Mouse (Mus musculus): Measurements from ENCODE around the gene Imp3. TPM values are rescaled to one million over a fixed set of nuclear protein-coding genes. Genes with fewer than 3 reads are reported as not detected.

Imp3 gene
- total and polyA plus RNA-seq, 3 experiments, result 154 to 160 TPM; not detected in 1

DNA sequence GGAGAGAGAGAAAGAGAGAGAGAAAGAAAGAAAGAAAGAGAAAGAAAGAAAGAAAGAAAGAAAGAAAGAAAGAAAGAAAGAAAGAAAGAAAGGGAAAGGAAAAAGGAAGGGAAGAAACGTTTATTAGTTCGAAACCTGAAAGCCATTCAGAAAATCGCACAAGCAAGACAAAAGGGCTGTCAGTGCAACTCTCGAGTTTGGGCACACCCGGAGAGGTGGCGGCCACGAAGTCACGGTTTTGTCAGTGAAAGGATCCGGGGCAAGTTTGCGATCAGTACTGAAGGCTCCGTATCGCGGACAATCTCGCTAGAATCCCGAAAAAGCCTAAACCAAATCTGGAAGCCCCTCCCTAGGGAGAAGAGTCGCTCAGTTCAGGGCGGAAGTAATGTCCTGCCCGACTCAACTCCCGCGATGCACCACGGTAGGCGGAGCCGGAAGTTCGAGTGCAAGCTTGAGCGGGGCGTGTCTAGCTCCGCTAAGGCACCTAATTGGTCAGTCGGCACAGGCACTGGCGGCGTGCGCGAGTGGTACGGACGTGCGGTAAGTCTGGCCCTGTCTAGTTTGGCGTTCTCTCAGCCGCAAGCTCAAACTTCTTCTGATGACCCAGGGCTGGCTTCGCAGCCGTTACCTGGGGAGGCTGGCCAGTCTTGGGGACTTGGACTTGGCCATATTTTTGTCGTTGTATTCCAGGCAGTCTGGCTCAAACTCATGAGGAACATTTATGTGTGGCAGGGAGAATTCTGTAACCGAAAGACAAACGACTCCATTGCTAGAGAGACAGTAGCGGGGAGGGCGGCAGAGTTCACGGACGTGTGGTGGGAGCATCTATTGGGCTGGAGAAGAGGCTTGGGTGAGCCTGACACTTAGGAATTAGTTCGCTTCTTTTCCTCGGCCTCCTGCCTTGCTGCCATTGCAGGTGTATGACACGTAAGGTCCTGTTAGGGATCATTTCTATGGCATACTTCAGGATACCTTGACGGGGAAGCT, 13.4 kb downstream of the Imp3 start, which contains the start of gene Snupn:
Snupn (plus strand) TSS at position 465 of the 987 bp plus-strand sequence.
- H3K36me3 ChIP-seq (ENCODE audit: control insufficient read depth in 1 of 2, insufficient read depth in 2 of 2, low read length in 2 of 2), result peaks cover 0 to 11% of the 10 kb centered on the region in 2 experiments; a peak in 2 of 4 replicates
- DNase-seq (ENCODE audit: low read depth, low spot score), result peak; percentile 100
- no peaks in the 10 kb centered on the region; the same call in 1 of the 2 replicates for H3K79me2 ChIP-seq (ENCODE audit: control insufficient read depth, insufficient read depth, low read length, poor library complexity)
- H3K4me1 ChIP-seq (ENCODE audit: control insufficient read depth in 1 of 2, insufficient read depth in 2 of 2, low read length in 2 of 2), result peaks cover 2 to 11% of the 10 kb centered on the region in 2 experiments; a peak in 3 of 4 replicates
- peak within 1 kb of the TSS; percentile 85 to 99 for H3K4me3 ChIP-seq (ENCODE audit: control insufficient read depth in 1 of 2, insufficient read depth in 1 of 2, low read depth in 2 of 2, low read length in 2 of 2)
- H3K27me3 ChIP-seq (ENCODE audit: control insufficient read depth in 1 of 2, insufficient read depth in 2 of 2, low read length in 2 of 2), result no peaks in the 10 kb centered on the region
- H3K27ac ChIP-seq (ENCODE audit: control insufficient read depth, low read depth, low read length), result peak within 1 kb of the TSS; percentile 87
- H3K9me3 ChIP-seq (replicated peaks; ENCODE audit: insufficient read depth, low read length), result no peaks in the 10 kb centered on the region
- H3K9ac ChIP-seq (ENCODE audit: control insufficient read depth, low read depth, low read length, poor library complexity, severe bottlenecking), result peak within 1 kb of the TSS; percentile 92
- no peak for TF ChIP-seq CTCF (IDR thresholded peaks at IDR 0.05 in 2 of 3, conservative IDR thresholded peaks at IDR 0.05 in 1 of 3; ENCODE audit: control insufficient read depth in 1 of 3, insufficient read depth in 1 of 3, low read depth in 2 of 3, low read length in 3 of 3, poor library complexity in 1 of 3, severe bottlenecking in 1 of 3)
- peak; percentile 92 for TF ChIP-seq TBP (IDR thresholded peaks at IDR 0.05; ENCODE audit: low read depth, low read length)
- TF ChIP-seq ETS1 (IDR thresholded peaks at IDR 0.05; ENCODE audit: low read depth, low read length), result no peak; the same call in 1 of the 2 replicates
- no peak; the same call in none of the 2 replicates for TF ChIP-seq MAZ (IDR thresholded peaks at IDR 0.05; ENCODE audit: low read depth, low read length)
- TF ChIP-seq MXI1 (IDR thresholded peaks at IDR 0.05; ENCODE audit: low read depth, low read length), result peak; percentile 95
- TF ChIP-seq TAL1 (IDR thresholded peaks at IDR 0.05; ENCODE audit: low read length), result no peak
- TF ChIP-seq MAFK (IDR thresholded peaks at IDR 0.05; ENCODE audit: borderline replicate concordance, low read depth, low read length), result no peak
- TF ChIP-seq GATA1 (IDR thresholded peaks at IDR 0.05; ENCODE audit: low read depth, low read length), result no peak
- TF ChIP-seq POLR2AphosphoS2 (IDR thresholded peaks at IDR 0.05; ENCODE audit: low read length), result peak; percentile 97
- TF ChIP-seq MYB (IDR thresholded peaks at IDR 0.05; ENCODE audit: low read depth, low read length), result no peak
- no peak for TF ChIP-seq ZKSCAN1 (IDR thresholded peaks at IDR 0.05; ENCODE audit: low read depth, low read length)
- TF ChIP-seq CHD1 (IDR thresholded peaks at IDR 0.05; ENCODE audit: low read depth, low read length), result no peak
- peak; percentile 98 for TF ChIP-seq HCFC1 (IDR thresholded peaks at IDR 0.05; ENCODE audit: low read depth, low read length)
- peak; percentile 98 for TF ChIP-seq ELF1 (IDR thresholded peaks at IDR 0.05; ENCODE audit: low read depth, low read length)
- TF ChIP-seq BHLHE40 (IDR thresholded peaks at IDR 0.05; ENCODE audit: borderline replicate concordance, low read depth, low read length), result no peak
- no peak for TF ChIP-seq JUND (IDR thresholded peaks at IDR 0.05; ENCODE audit: low read depth, low read length)
- peak; percentile 50 for TF ChIP-seq USF1 (IDR thresholded peaks at IDR 0.05; ENCODE audit: low read depth, low read length)
- peak; percentile 95 for TF ChIP-seq SIN3A (IDR thresholded peaks at IDR 0.05; ENCODE audit: low read length)
- TF ChIP-seq E2F4 (IDR thresholded peaks at IDR 0.05; ENCODE audit: borderline replicate concordance, low read depth, low read length), result no peak
- peak; percentile 31; the same call in 1 of the 2 replicates for TF ChIP-seq ZNF384 (IDR thresholded peaks at IDR 0.05; ENCODE audit: low read depth, low read length)
- TF ChIP-seq EP300 (IDR thresholded peaks at IDR 0.05; ENCODE audit: low read depth in 1 of 2, low read length in 2 of 2), result peak in 1 of 2 experiments; percentile 36; a peak in 1 of 4 replicates
- no peak for TF ChIP-seq RCOR1 (IDR thresholded peaks at IDR 0.05; ENCODE audit: low read depth, low read length)
- no peak for TF ChIP-seq RAD21 (IDR thresholded peaks at IDR 0.05; ENCODE audit: low read depth, low read length)
- TF ChIP-seq CHD2 (IDR thresholded peaks at IDR 0.05; ENCODE audit: low read length), result peak; percentile 85
- peak; percentile 79 to 99 for TF ChIP-seq POLR2A (IDR thresholded peaks at IDR 0.05; ENCODE audit: control insufficient read depth in 1 of 2, insufficient read depth in 1 of 2, low read depth in 1 of 2, low read length in 2 of 2, poor library complexity in 1 of 2)
- peak; percentile 99 for TF ChIP-seq NELFE (IDR thresholded peaks at IDR 0.05; ENCODE audit: low read depth, low read length)
- TF ChIP-seq TCF12 (IDR thresholded peaks at IDR 0.05; ENCODE audit: low read depth, low read length), result peak; percentile 76
- TF ChIP-seq UBTF (IDR thresholded peaks at IDR 0.05; ENCODE audit: borderline replicate concordance, insufficient read depth, low read depth, low read length), result 0 out of 2 replicates have a peak, but pooled peaks have one; percentile 29
- TF ChIP-seq ZC3H11A (IDR thresholded peaks at IDR 0.05; ENCODE audit: low read depth, low read length), result no peak
- peak; percentile 98 for TF ChIP-seq ZMIZ1 (IDR thresholded peaks at IDR 0.05; ENCODE audit: low read depth, low read length)
- peak; percentile 88 for TF ChIP-seq MAX (IDR thresholded peaks at IDR 0.05; ENCODE audit: low read length)
- peak; percentile 63 for TF ChIP-seq NRF1 (IDR thresholded peaks at IDR 0.05; ENCODE audit: insufficient read depth, low read depth, low read length, poor library complexity, severe bottlenecking)
- no peak for TF ChIP-seq USF2 (IDR thresholded peaks at IDR 0.05; ENCODE audit: borderline replicate concordance in 1 of 2, insufficient read depth in 1 of 2, low read depth in 1 of 2, low read length in 2 of 2)
- peak; percentile 78 for TF ChIP-seq MYC (IDR thresholded peaks at IDR 0.05; ENCODE audit: low read depth, low read length)
- TF ChIP-seq SMC3 (IDR thresholded peaks at IDR 0.05; ENCODE audit: low read depth, low read length), result no peak
